Mouse (Mus musculus) cerebellum, adult 9-11 months (tissue): Measurements from ENCODE around the gene Gm43951.
"Not testable (repeated sequence)": the region's sequence is repeated elsewhere in the genome, so short reads cannot be mapped to it uniquely, and the experiment has no call there.

Experiments used
- DNase-seq: peaks from one replicate; pipeline ENCODE4 v3.0.0; 2022

The Gm43951 gene

GRCm38 (mm10) chr11:72196506-72196905 is 10.1 kb downstream of the Gm43951 start:
- no peak for DNase-seq

- no peak for DNase-seq
Observed at GRCm38 (mm10) chr11:72194259-72194658, 12.4 kb downstream of the Gm43951 start.

- no peak for DNase-seq
Observed at GRCm38 (mm10) chr11:72190857-72191256, 15.8 kb downstream of the Gm43951 start.

- no peak for DNase-seq
Observed at GRCm38 (mm10) chr11:72184252-72184651, 22.4 kb downstream of the Gm43951 start.

GRCm38 (mm10) chr11:72181136-72181535 is 25.5 kb downstream of the Gm43951 start:
- no peak for DNase-seq

- no peak for DNase-seq
Observed at GRCm38 (mm10) chr11:72180556-72180955, 26.1 kb downstream of the Gm43951 start.

GRCm38 (mm10) chr11:72176553-72176952 is 30.1 kb downstream of the Gm43951 start:
- no peak for DNase-seq

GRCm38 (mm10) chr11:72175966-72176365 is 30.7 kb downstream of the Gm43951 start:
- no peak for DNase-seq

GRCm38 (mm10) chr11:72174721-72175120 is 31.9 kb downstream of the Gm43951 start:
- no peak for DNase-seq

- no peak for DNase-seq
Observed at GRCm38 (mm10) chr11:72173506-72173905, 33.1 kb downstream of the Gm43951 start.

GRCm38 (mm10) chr11:72171906-72172305 is 34.7 kb downstream of the Gm43951 start:
- not testable (repeated sequence) for DNase-seq

- DNase-seq, result no peak
Observed at GRCm38 (mm10) chr11:72169871-72170270, 36.8 kb downstream of the Gm43951 start.

- no peak for DNase-seq
Observed at GRCm38 (mm10) chr11:72163198-72163597, 43.4 kb downstream of the Gm43951 start.

- no peak for DNase-seq
Observed at GRCm38 (mm10) chr11:72156624-72157023, 50.0 kb downstream of the Gm43951 start.

GRCm38 (mm10) chr11:72155981-72156428 is 50.6 kb downstream of the Gm43951 start:
- DNase-seq, result no peak

- DNase-seq, result no peak
Observed at GRCm38 (mm10) chr11:72155186-72155980, 51.3 kb downstream of the Gm43951 start.
